Mouse (Mus musculus): ENCODE results near the gene Kcnh8. TPM values are rescaled to one million over a fixed set of nuclear protein-coding genes. Genes with fewer than 3 reads are reported as not detected.

Gene Kcnh8
- polyA plus RNA-seq, 1 experiment, result not detected

DNA sequence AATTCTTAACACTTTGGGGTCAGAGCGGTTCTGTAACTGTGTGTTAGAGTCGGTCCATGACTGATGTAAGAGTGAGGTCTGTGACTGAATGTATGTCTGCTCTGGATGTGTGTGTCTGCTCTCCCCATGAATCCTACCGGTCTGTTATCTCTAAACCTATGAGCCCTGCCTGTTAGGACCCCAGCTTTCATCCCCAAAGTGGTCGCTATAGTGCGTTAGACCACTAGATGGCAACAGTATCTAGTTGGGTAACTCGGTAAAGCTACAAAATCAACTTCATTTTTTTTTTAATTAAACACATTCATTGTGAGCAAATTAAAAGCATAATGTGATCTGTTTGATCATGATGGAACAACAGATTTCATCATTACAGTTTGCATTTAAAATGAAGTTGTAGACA, 202.0 kb downstream of the Kcnh8 start:
- TF ChIP-seq FLI1 (IDR thresholded peaks at IDR 0.05; ENCODE audit: low read length), result no peak
- TF ChIP-seq GATA1 (IDR thresholded peaks at IDR 0.05; ENCODE audit: borderline replicate concordance, low read length), result no peak
- no peaks in the 10 kb centered on the region for H3K4me1 ChIP-seq
- H3K9me3 ChIP-seq, result peaks cover 4% of the 10 kb centered on the region; the same call in 1 of the 2 replicates
- H3K27me3 ChIP-seq (replicated peaks), result no peaks in the 10 kb centered on the region
- H3K36me3 ChIP-seq (replicated peaks; ENCODE audit: low read length), result no peaks in the 10 kb centered on the region
- no peak overlapping the region for H3K4me3 ChIP-seq (replicated peaks)

DNA sequence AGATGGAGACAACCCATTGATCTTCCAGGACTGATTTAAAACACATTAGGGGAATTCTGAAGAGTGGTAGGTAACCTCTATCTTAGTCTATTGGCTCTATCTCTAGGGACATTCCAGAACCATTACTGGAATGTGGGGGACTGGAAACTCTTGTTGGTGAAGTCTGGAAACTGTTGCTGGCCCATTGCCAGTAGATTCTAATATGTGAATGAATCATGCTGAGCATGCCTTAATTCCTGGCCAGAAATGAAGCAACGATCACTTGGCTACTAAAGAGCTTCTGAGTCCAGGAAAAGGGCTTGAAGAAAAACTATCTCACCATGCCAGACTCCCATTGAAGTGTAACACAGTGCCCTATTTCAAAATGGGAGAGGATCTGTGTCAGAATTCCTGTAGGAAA, 208.3 kb downstream of the Kcnh8 start:
- Histone ChIP-seq H3K4me1 (no peaks in the 10 kb centered on the region), H3K9me3 (peaks cover 6% of the 10 kb centered on the region), H3K27me3 (replicated peaks) (no peaks in the 10 kb centered on the region), H3K36me3 (replicated peaks; ENCODE audit: low read length) (no peaks in the 10 kb centered on the region), H3K4me3 (replicated peaks) (no peak overlapping the region)
- TF ChIP-seq GATA1 (IDR thresholded peaks at IDR 0.05; ENCODE audit: borderline replicate concordance, low read length), result no peak
- no peak for TF ChIP-seq FLI1 (IDR thresholded peaks at IDR 0.05; ENCODE audit: low read length)

DNA sequence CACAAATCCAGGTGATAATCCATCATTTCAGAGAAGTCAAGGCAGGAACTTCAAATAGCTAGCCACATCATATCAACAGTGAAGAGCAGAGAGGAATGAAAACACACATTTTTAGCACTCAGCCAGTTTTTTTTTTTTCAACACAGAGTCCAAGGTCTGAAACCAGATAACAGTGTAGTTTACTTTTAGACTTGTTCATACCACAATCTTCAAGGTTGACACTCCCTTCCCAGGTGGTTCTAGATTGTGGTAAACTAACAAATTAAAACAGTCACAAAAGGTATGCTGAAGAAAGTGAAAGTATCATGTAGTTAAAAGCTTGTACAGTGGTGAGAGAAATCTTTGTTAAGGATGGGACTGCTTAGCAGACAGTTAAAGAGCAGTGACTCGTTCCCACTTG, 216.5 kb downstream of the Kcnh8 start:
- Histone ChIP-seq H3K36me3 (replicated peaks; ENCODE audit: low read length) (no peaks in the 10 kb centered on the region), H3K4me1 (no peaks in the 10 kb centered on the region), H3K27me3 (replicated peaks) (no peaks in the 10 kb centered on the region), H3K9me3 (peaks cover 20% of the 10 kb centered on the region), H3K4me3 (replicated peaks) (no peak overlapping the region)
- no peak for TF ChIP-seq GATA1 (IDR thresholded peaks at IDR 0.05; ENCODE audit: borderline replicate concordance, low read length)
- no peak for TF ChIP-seq FLI1 (IDR thresholded peaks at IDR 0.05; ENCODE audit: low read length)

- TF ChIP-seq FLI1 (IDR thresholded peaks at IDR 0.05; ENCODE audit: low read length) (no peak), GATA1 (IDR thresholded peaks at IDR 0.05; ENCODE audit: borderline replicate concordance, low read length) (no peak)
- 0 out of 2 replicates have a peak, but pooled peaks cover 4% of the 10 kb centered on the region for H3K9me3 ChIP-seq
Observed at GRCm38 (mm10) chr17:52829678-52830077, 227.2 kb downstream of the Kcnh8 start.

DNA sequence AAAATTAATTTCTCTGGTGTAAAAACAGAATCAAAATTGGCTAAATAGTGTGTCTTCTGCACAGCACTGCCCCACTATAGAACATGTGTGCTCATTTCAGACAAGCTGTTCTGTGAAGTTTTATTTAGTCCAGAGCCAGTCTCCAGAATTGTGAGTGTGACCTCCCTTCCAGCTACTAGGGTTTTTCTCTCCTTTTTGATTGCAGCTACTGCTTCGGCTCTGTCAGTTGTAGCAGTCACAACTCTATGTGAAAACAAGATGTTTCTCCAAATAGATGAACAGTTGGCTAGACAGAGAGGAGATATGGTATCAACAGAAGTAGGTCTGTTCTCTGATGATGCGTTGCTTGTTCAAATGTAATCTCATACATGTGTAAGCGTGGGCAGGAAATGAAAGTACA, 270.7 kb downstream of the Kcnh8 start:
- TF ChIP-seq GATA1 (IDR thresholded peaks at IDR 0.05; ENCODE audit: borderline replicate concordance, low read length) (no peak), FLI1 (IDR thresholded peaks at IDR 0.05; ENCODE audit: low read length) (no peak)
- no peaks in the 10 kb centered on the region for H3K4me1 ChIP-seq
- H3K9me3 ChIP-seq, result 0 out of 2 replicates have a peak, but pooled peaks cover 5% of the 10 kb centered on the region
- H3K4me3 ChIP-seq (replicated peaks), result no peak overlapping the region
- H3K36me3 ChIP-seq (replicated peaks; ENCODE audit: low read length), result no peaks in the 10 kb centered on the region
- H3K27me3 ChIP-seq (replicated peaks), result no peaks in the 10 kb centered on the region

More at GRCm38 (mm10) chr17:52829678-52830077, 227.2 kb downstream of the Kcnh8 start:
- Histone ChIP-seq H3K36me3 (replicated peaks; ENCODE audit: low read length) (no peaks in the 10 kb centered on the region), H3K4me1 (no peaks in the 10 kb centered on the region), H3K4me3 (replicated peaks) (no peak overlapping the region), H3K27me3 (replicated peaks) (no peaks in the 10 kb centered on the region)

- no peaks in the 10 kb centered on the region for H3K27me3 ChIP-seq (replicated peaks)
- H3K9me3 ChIP-seq, result peaks cover 13% of the 10 kb centered on the region; the same call in 1 of the 2 replicates
- no peaks in the 10 kb centered on the region for H3K4me1 ChIP-seq
- no peak for TF ChIP-seq FLI1 (IDR thresholded peaks at IDR 0.05; ENCODE audit: low read length)
- no peak for TF ChIP-seq GATA1 (IDR thresholded peaks at IDR 0.05; ENCODE audit: borderline replicate concordance, low read length)
- H3K4me3 ChIP-seq (replicated peaks), result no peak overlapping the region
- no peaks in the 10 kb centered on the region for H3K36me3 ChIP-seq (replicated peaks; ENCODE audit: low read length)
Observed at GRCm38 (mm10) chr17:52878964-52879363, 276.5 kb downstream of the Kcnh8 start.

DNA sequence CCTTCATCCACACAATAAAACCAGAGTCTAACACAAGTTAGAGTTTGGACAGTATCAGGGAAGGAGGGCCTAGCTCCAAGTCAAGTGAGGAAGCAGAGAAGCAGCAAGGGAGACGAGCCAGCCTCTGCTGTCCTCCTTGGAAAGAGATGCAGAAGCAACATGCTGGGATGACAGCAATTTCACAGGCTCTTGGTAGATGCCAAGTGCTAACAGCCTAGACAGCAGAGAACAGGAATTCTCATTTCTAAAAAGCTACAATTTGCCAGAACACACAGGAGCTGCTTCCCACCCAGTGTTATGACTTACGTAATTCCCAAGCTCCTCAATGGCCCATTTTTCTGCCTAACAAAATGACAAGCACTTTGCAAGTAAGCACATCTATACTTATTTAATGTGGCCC, 277.5 kb downstream of the Kcnh8 start:
- H3K4me1 ChIP-seq, result no peaks in the 10 kb centered on the region
- H3K4me3 ChIP-seq (replicated peaks), result no peak overlapping the region
- TF ChIP-seq FLI1 (IDR thresholded peaks at IDR 0.05; ENCODE audit: low read length), result no peak
- TF ChIP-seq GATA1 (IDR thresholded peaks at IDR 0.05; ENCODE audit: borderline replicate concordance, low read length), result no peak
- no peaks in the 10 kb centered on the region for H3K36me3 ChIP-seq (replicated peaks; ENCODE audit: low read length)
- H3K9me3 ChIP-seq, result peaks cover 13% of the 10 kb centered on the region; the same call in 1 of the 2 replicates
- no peaks in the 10 kb centered on the region for H3K27me3 ChIP-seq (replicated peaks)

- H3K4me3 ChIP-seq (replicated peaks), result no peak overlapping the region
- H3K9me3 ChIP-seq, result peaks cover 6% of the 10 kb centered on the region; the same call in 1 of the 2 replicates
- H3K27me3 ChIP-seq (replicated peaks), result no peaks in the 10 kb centered on the region
- no peaks in the 10 kb centered on the region for H3K36me3 ChIP-seq (replicated peaks; ENCODE audit: low read length)
- no peak for TF ChIP-seq GATA1 (IDR thresholded peaks at IDR 0.05; ENCODE audit: borderline replicate concordance, low read length)
- TF ChIP-seq FLI1 (IDR thresholded peaks at IDR 0.05; ENCODE audit: low read length), result no peak
- no peaks in the 10 kb centered on the region for H3K4me1 ChIP-seq
Observed at GRCm38 (mm10) chr17:52885210-52885609, 282.7 kb downstream of the Kcnh8 start.

DNA sequence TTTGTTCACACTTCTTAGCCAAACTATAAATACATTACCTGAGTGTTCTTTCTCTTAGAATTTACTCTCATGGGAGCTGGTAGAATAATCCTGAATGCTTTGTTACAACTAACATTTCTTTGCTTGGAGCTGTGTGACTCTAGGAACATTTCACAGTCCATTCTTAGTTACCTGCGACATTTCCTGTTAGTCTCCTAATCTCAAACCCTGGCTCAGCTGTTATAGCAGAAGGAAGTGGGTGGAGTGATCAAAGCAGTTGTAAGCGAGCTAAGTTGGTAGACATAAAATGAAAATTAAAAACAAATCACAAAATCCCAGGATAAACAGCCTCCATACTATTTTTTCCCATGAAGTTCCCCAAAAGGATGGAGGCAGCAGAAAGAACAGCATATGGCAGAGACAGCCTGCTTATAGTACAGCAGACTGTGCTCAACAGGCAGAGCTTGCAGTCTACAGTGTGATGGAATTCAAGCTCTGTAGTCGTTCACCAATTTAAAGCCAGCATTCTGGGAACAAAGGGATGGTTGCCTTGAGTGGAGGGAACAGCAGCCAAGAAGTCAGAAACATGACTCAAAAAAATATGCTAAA, 318.1 kb downstream of the Kcnh8 start:
- Histone ChIP-seq H3K9me3 (peaks cover 3% of the 10 kb centered on the region; the same call in 1 of the 2 replicates), H3K4me1 (no peaks in the 10 kb centered on the region), H3K4me3 (replicated peaks) (no peak overlapping the region), H3K27me3 (replicated peaks) (no peaks in the 10 kb centered on the region), H3K36me3 (replicated peaks; ENCODE audit: low read length) (no peaks in the 10 kb centered on the region)
- TF ChIP-seq GATA1 (IDR thresholded peaks at IDR 0.05; ENCODE audit: borderline replicate concordance, low read length), result no peak
- TF ChIP-seq FLI1 (IDR thresholded peaks at IDR 0.05; ENCODE audit: low read length), result no peak

DNA sequence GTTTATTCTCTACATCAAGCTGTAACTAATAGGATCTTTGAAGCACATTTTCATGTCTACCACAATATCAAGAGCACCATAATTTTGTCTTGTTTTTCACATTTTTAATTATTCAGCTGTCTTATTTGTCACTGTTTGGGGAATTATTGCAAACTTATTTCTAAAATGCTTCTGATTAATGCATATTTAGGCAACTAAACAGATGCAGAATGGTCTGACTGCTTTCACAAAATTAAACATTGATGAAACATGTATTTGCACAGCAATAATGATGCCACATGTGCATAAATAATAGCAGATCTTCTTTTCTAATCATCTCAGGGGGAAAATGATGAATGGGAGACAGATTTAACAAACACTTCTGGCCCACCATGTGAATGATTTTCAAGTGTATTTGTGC, 341.5 kb downstream of the Kcnh8 start:
- Histone ChIP-seq H3K27me3 (replicated peaks) (no peaks in the 10 kb centered on the region), H3K4me1 (no peaks in the 10 kb centered on the region), H3K4me3 (replicated peaks) (no peak overlapping the region), H3K9me3 (no peaks in the 10 kb centered on the region), H3K36me3 (replicated peaks; ENCODE audit: low read length) (no peaks in the 10 kb centered on the region)
- TF ChIP-seq FLI1 (IDR thresholded peaks at IDR 0.05; ENCODE audit: low read length), result no peak
- TF ChIP-seq GATA1 (IDR thresholded peaks at IDR 0.05; ENCODE audit: borderline replicate concordance, low read length), result no peak
